Mouse (Mus musculus): ENCODE measurements around the gene Gm5431.

GRCm38 (mm10) chr11:48846881-48847280 is 55.1 kb downstream of the Gm5431 start:
- TF ChIP-seq CTCF (IDR thresholded peaks at IDR 0.05), result no peak
- no peak for TF ChIP-seq EP300 (IDR thresholded peaks at IDR 0.05)

Measured in lung, postnatal 0 days (tissue).